Mouse (Mus musculus) midbrain, embryonic 15.5 days (tissue): ENCODE measurements at regions not wholly inside any gene's neighbourhood (a gene's known extent, or its start where the extent isn't known, plus 50 kb on each side); places are given as distances from the start of the nearest gene placed in this dataset.
"Not testable (repeated sequence)": the region's sequence is repeated elsewhere in the genome, so short reads cannot be mapped to it uniquely, and the experiment has no call there.

Experiments
- ATAC-seq: fragments of 200-750 bp; cut with Nextera tagmentation; replicated peaks from 2 replicates; pipeline ENCODE4 v1.8.0; 2017; ENCODE audit warnings: moderate TSS enrichment
- H3K27ac ChIP-seq: fragments of 300-500 bp; sonication (generic); 2 replicates; pipeline ENCODE4 v1.5.1; 2015; ENCODE audit warnings: mild to moderate bottlenecking, inconsistent platforms
- H3K27me3 ChIP-seq: fragments of 300-500 bp; sonication (generic); replicated peaks from 2 replicates; pipeline ENCODE4 v1.6.1; 2015; ENCODE audit warnings: inconsistent platforms
- H3K36me3 ChIP-seq: fragments of 300-500 bp; sonication (generic); replicated peaks from 2 replicates; pipeline ENCODE4 v1.6.1; 2015; ENCODE audit warnings: inconsistent platforms
- H3K4me1 ChIP-seq: fragments of 300-500 bp; sonication (generic); 2 replicates; pipeline ENCODE4 v1.6.1; 2015; ENCODE audit warnings: inconsistent platforms
- H3K4me2 ChIP-seq: fragments of 300-500 bp; sonication (generic); 2 replicates; pipeline ENCODE4 v1.6.1; 2015; ENCODE audit warnings: inconsistent platforms, mild to moderate bottlenecking, moderate library complexity
- H3K4me3 ChIP-seq: fragments of 300-500 bp; sonication (generic); 2 replicates; pipeline ENCODE4 v1.5.1; 2015; ENCODE audit warnings: mild to moderate bottlenecking, inconsistent platforms
- H3K9ac ChIP-seq: fragments of 300-500 bp; sonication (generic); 2 replicates; pipeline ENCODE4 v1.6.1; 2015; ENCODE audit warnings: mild to moderate bottlenecking, inconsistent platforms
- H3K9me3 ChIP-seq: fragments of 300-500 bp; sonication (generic); 2 replicates; pipeline ENCODE4 v1.6.1; 2016; ENCODE audit warnings: inconsistent platforms
- WGBS: fragments of 180-500 bp; shearing (Covaris S2); methylation state at CpG from one replicate; pipeline ENCODE4 v1.1.7; 2015; ENCODE audit warnings: mixed read lengths; 5-methylcytosine and 5-hydroxymethylcytosine counted together

GRCm38 (mm10) chr11:93696982-93697541, 188.5 kb downstream of the Utp18 start:
- 93% methylated on average over 8 of the region's 8 CpGs for WGBS
- Histone ChIP-seq H3K27ac (no peak overlapping the region), H3K9me3 (no peaks in the 10 kb centered on the region), H3K4me1 (no peaks in the 10 kb centered on the region), H3K4me2 (no peak overlapping the region), H3K9ac (no peak overlapping the region), H3K4me3 (no peak overlapping the region), H3K27me3 (no peaks in the 10 kb centered on the region), H3K36me3 (no peaks in the 10 kb centered on the region)
- no peak for ATAC-seq

- no peak for ATAC-seq
- no peaks in the 10 kb centered on the region for H3K4me1 ChIP-seq
- WGBS = 87% methylated on average over 12 of the region's 12 CpGs
Observed at GRCm38 (mm10) chr11:93696096-93696890, 189.3 kb downstream of the Utp18 start.

GRCm38 (mm10) chr11:93683691-93684090, 201.9 kb downstream of the Utp18 start:
- 78% methylated on average over 5 of the region's 5 CpGs for WGBS
- no peaks in the 10 kb centered on the region for H3K27me3 ChIP-seq
- H3K36me3 ChIP-seq = no peaks in the 10 kb centered on the region
- no peak overlapping the region for H3K9ac ChIP-seq
- H3K4me1 ChIP-seq = no peaks in the 10 kb centered on the region
- no peak overlapping the region for H3K27ac ChIP-seq
- H3K4me2 ChIP-seq = no peak overlapping the region
- no peak overlapping the region for H3K4me3 ChIP-seq
- ATAC-seq = no peak
- H3K9me3 ChIP-seq = no peaks in the 10 kb centered on the region

More at GRCm38 (mm10) chr11:93696096-93696890, 189.3 kb downstream of the Utp18 start:
- Histone ChIP-seq H3K36me3 (no peaks in the 10 kb centered on the region), H3K4me2 (no peak overlapping the region), H3K4me3 (no peak overlapping the region), H3K27me3 (no peaks in the 10 kb centered on the region), H3K9ac (no peak overlapping the region), H3K27ac (no peak overlapping the region), H3K9me3 (no peaks in the 10 kb centered on the region)

GRCm38 (mm10) chr11:93676299-93676698, 209.3 kb downstream of the Utp18 start:
- ATAC-seq = no peak
- H3K4me2 ChIP-seq = no peak overlapping the region
- WGBS = 81% methylated on average over 5 of the region's 5 CpGs
- no peak overlapping the region for H3K4me3 ChIP-seq
- no peak overlapping the region for H3K9ac ChIP-seq
- H3K4me1 ChIP-seq = no peaks in the 10 kb centered on the region
- no peaks in the 10 kb centered on the region for H3K27me3 ChIP-seq
- H3K36me3 ChIP-seq = no peaks in the 10 kb centered on the region
- no peaks in the 10 kb centered on the region for H3K9me3 ChIP-seq
- H3K27ac ChIP-seq = no peak overlapping the region

- Histone ChIP-seq H3K9ac (no peak overlapping the region), H3K27me3 (no peaks in the 10 kb centered on the region), H3K4me2 (no peak overlapping the region), H3K9me3 (no peaks in the 10 kb centered on the region), H3K27ac (no peak overlapping the region), H3K36me3 (no peaks in the 10 kb centered on the region), H3K4me1 (no peaks in the 10 kb centered on the region), H3K4me3 (no peak overlapping the region)
- ATAC-seq = no peak
- WGBS = 84% methylated on average over 3 of the region's 3 CpGs
Observed at GRCm38 (mm10) chr11:93672025-93672424, 213.5 kb downstream of the Utp18 start.

- no peaks in the 10 kb centered on the region for H3K27me3 ChIP-seq
- 36% methylated on average over 2 of the region's 2 CpGs for WGBS
- H3K36me3 ChIP-seq = no peaks in the 10 kb centered on the region
- H3K4me1 ChIP-seq = no peaks in the 10 kb centered on the region
- no peak overlapping the region for H3K4me2 ChIP-seq
- H3K4me3 ChIP-seq = no peak overlapping the region
- ATAC-seq = no peak
- H3K27ac ChIP-seq = no peak overlapping the region
- H3K9me3 ChIP-seq = no peaks in the 10 kb centered on the region
- H3K9ac ChIP-seq = no peak overlapping the region
Observed at GRCm38 (mm10) chr11:93661657-93662056, 223.9 kb downstream of the Utp18 start.

GRCm38 (mm10) chr11:93660379-93660778, 225.2 kb downstream of the Utp18 start:
- 87% methylated on average over 7 of the region's 7 CpGs for WGBS

GRCm38 (mm10) chr11:93658719-93659118, 226.8 kb downstream of the Utp18 start:
- H3K4me2 ChIP-seq = no peak overlapping the region
- H3K27ac ChIP-seq = no peak overlapping the region
- no peaks in the 10 kb centered on the region for H3K27me3 ChIP-seq
- no peaks in the 10 kb centered on the region for H3K9me3 ChIP-seq
- no peaks in the 10 kb centered on the region; the same call in 1 of the 2 replicates for H3K4me1 ChIP-seq
- 56% methylated on average over 8 of the region's 8 CpGs for WGBS
- no peaks in the 10 kb centered on the region for H3K36me3 ChIP-seq
- H3K4me3 ChIP-seq = no peak overlapping the region
- no peak for ATAC-seq
- no peak overlapping the region for H3K9ac ChIP-seq

More at GRCm38 (mm10) chr11:93660379-93660778, 225.2 kb downstream of the Utp18 start:
- no peak overlapping the region for H3K27ac ChIP-seq
- no peaks in the 10 kb centered on the region for H3K27me3 ChIP-seq
- no peak overlapping the region for H3K4me3 ChIP-seq
- no peak overlapping the region for H3K9ac ChIP-seq
- H3K4me1 ChIP-seq = no peaks in the 10 kb centered on the region; the same call in 1 of the 2 replicates
- H3K9me3 ChIP-seq = no peaks in the 10 kb centered on the region
- no peak for ATAC-seq
- H3K4me2 ChIP-seq = no peak overlapping the region
- no peaks in the 10 kb centered on the region for H3K36me3 ChIP-seq

DNA sequence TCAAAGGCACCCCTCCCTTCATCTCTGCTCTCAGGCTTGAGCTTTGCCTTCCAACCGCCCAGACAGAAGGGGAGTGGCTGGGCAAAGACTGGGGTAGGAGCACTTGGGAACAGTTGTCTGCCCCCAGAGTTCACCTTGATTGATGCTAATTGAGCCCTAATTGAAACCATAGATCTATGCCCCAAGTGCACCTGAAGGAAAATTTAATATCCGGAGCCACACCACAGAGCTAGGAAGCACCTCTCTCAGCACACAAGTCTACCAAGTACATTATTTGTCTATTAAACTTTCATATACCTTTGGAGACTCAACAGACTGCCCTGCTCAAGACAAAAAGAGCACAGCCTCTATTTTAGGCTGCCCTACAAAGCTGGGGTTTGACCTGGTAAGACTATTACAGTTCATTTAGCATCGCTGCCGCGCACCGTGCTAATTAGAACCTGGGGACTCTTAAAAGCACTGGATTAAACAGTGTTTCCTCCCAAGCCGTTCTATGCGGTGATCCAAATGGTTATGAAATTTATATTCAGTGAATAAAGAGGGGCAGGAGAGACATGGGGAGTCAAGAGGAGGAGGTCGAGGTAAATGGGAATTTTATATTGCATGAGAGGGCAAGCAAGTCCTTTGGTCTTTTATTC, 229.8 kb downstream of the Utp18 start:
- H3K4me3 ChIP-seq = no peak overlapping the region
- H3K9me3 ChIP-seq = no peaks in the 10 kb centered on the region
- H3K4me2 ChIP-seq = no peak overlapping the region
- H3K27ac ChIP-seq = no peak overlapping the region
- H3K36me3 ChIP-seq = no peaks in the 10 kb centered on the region
- no peak overlapping the region for H3K9ac ChIP-seq
- no peaks in the 10 kb centered on the region for H3K27me3 ChIP-seq
- H3K4me1 ChIP-seq = no peaks in the 10 kb centered on the region; the same call in none of the 2 replicates
- ATAC-seq = no peak
- whole genome bisulfite sequencing = 65% methylated on average over 9 of the region's 9 CpGs

DNA sequence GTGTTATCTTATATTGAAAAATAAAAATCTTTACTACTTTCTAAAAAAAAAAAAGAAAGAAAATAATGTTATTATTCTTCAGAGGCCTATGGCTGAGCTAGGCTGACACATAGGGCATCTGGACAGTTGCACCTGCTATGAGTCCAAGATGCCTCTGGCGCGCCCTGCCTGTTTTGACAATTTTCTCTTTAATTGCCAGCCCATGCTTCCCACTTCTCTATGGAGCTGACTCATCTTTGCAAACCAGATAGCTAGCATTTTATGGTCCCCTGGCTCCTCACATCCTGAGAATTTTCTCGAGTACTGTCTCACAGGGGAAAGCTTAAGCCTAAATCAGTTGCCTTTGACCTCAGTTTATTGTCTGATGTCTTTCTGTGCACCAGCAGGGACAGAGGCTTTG, 232.2 kb downstream of the Utp18 start:
- Histone ChIP-seq H3K27ac (no peak overlapping the region), H3K9ac (no peak overlapping the region), H3K36me3 (no peaks in the 10 kb centered on the region), H3K9me3 (no peaks in the 10 kb centered on the region), H3K4me2 (no peak overlapping the region), H3K4me3 (no peak overlapping the region), H3K27me3 (no peaks in the 10 kb centered on the region), H3K4me1 (no peaks in the 10 kb centered on the region; the same call in none of the 2 replicates)
- ATAC-seq = no peak
- 67% methylated on average over 3 of the region's 3 CpGs for WGBS

DNA sequence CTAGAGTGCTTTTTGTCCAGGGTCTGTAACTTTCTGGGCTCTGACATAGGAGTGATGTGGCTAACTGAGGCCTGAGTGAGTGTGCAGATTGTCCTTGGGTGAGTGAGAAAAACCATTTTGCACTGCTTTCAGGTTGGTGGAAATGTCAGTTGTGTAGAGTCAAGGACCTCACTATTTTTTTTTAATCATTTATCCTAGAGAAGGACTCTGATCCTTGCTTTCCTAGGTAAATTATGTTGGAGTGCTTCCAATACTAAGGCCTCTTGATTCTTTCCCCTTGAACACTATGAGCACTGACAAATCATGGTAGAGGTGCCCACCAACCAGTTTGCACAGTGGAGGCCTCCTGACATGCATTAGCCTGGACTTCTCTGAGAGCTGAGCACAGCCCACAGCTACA, 233.6 kb downstream of the Utp18 start:
- H3K27me3 ChIP-seq, H3K9me3 ChIP-seq, H3K4me3 ChIP-seq, H3K36me3 ChIP-seq, H3K27ac ChIP-seq, ATAC-seq, H3K4me1 ChIP-seq, H3K4me2 ChIP-seq, H3K9ac ChIP-seq: not testable (repeated sequence)
